Mouse (Mus musculus) kidney, embryonic 16.5 days (tissue): ENCODE measurements around the gene Vps41. TPM values are rescaled to one million over a fixed set of nuclear protein-coding genes. Genes with fewer than 3 reads are reported as not detected.

Source experiments
- ATAC-seq: fragments of 200-750 bp; cut with Nextera tagmentation; 2 replicates; pipeline ENCODE4 v1.8.0; 2017; ENCODE audit warnings: moderate TSS enrichment; ENCODE audit not compliant: low FRiP score, low TSS enrichment
- H3K27ac ChIP-seq: fragments of 300-500 bp; sonication (generic); 2 replicates; pipeline ENCODE4 v1.5.1; 2014; ENCODE audit warnings: low read length
- H3K27me3 ChIP-seq: fragments of 300-500 bp; sonication (generic); 2 replicates; pipeline ENCODE4 v1.6.1; 2014; ENCODE audit warnings: low read length, control low read depth, mixed read lengths; ENCODE audit not compliant: insufficient read depth
- H3K36me3 ChIP-seq: fragments of 300-500 bp; sonication (generic); 2 replicates; pipeline ENCODE4 v1.6.1; 2014; ENCODE audit warnings: low read length, control low read depth, mixed read lengths; ENCODE audit not compliant: insufficient read depth
- H3K4me1 ChIP-seq: fragments of 300-500 bp; sonication (generic); 2 replicates; pipeline ENCODE4 v1.6.1; 2014; ENCODE audit warnings: low read length, control low read depth, mixed read lengths; ENCODE audit not compliant: insufficient read depth
- H3K4me2 ChIP-seq: fragments of 300-500 bp; sonication (generic); replicated peaks from 2 replicates; pipeline ENCODE4 v1.6.1; 2014; ENCODE audit warnings: low read depth, low read length
- H3K4me3 ChIP-seq: fragments of 300-500 bp; sonication (generic); 2 replicates; pipeline ENCODE4 v1.5.1; 2014; ENCODE audit warnings: mild to moderate bottlenecking, low read length
- H3K9ac ChIP-seq: fragments of 300-500 bp; sonication (generic); replicated peaks from 2 replicates; pipeline ENCODE4 v1.6.1; 2014; ENCODE audit warnings: low read length
- H3K9me3 ChIP-seq: fragments of 300-500 bp; sonication (generic); 2 replicates; pipeline ENCODE4 v1.6.1; 2016; ENCODE audit warnings: low read length, control low read depth
- whole genome bisulfite sequencing: fragments of 180-500 bp; shearing (Covaris S2); extraction: QIAGEN DNeasy Blood & Tissue Kit; methylation state at CpG from one replicate; pipeline ENCODE4 v1.1.7; 2014; 5-methylcytosine and 5-hydroxymethylcytosine counted together
- polyA plus RNA-seq: library from polyadenylated mRNA; unstranded; fragments of >200 nt; fragmentation: Nextera tagmentation; extraction: Ambion mirVana; gene quantifications from 2 replicates; pipeline ENCODE4 v1.2.1, GENCODE M21; 2015

Gene Vps41
- 70.1 and 72.2 TPM in 2 replicates for polyA plus RNA-seq

DNA sequence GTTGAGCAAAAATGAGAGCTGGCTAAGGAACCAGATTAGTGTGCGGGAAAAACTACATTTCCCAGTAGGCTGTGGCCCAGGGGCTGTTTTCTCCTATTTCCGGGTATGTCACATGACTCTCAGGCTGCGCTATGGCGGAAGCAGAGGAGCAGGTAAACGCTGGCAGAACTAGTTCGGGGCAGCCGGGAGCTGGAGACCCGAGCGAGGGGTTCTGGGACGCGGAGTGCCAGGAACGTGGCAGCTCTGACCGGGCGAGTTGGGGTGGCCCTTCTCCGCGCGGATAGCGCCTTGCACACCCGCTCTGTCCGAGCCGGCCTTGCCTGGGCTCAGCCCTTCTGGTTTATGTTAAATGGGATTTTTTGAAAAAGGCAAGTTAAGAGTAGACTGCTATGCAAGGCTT lies at the start of gene Vps41:
Vps41 (plus strand) TSS at position 102 of the 400 bp plus-strand sequence.
- peak; percentile 100 for ATAC-seq
- Histone ChIP-seq H3K27ac (peak within 1 kb of the TSS; percentile 36; the same call in 1 of the 2 replicates), H3K4me1 (peaks cover 9% of the 10 kb centered on the region; the same call in 1 of the 2 replicates), H3K9ac (peak within 1 kb of the TSS; percentile 83), H3K4me3 (peak within 1 kb of the TSS; percentile 78), H3K4me2 (peak within 1 kb of the TSS; percentile 57), H3K27me3 (no peaks in the 10 kb centered on the region), H3K9me3 (no peaks in the 10 kb centered on the region), H3K36me3 (no peaks in the 10 kb centered on the region)
- WGBS, result under 1% methylated on average over 21 of the region's 21 CpGs

DNA sequence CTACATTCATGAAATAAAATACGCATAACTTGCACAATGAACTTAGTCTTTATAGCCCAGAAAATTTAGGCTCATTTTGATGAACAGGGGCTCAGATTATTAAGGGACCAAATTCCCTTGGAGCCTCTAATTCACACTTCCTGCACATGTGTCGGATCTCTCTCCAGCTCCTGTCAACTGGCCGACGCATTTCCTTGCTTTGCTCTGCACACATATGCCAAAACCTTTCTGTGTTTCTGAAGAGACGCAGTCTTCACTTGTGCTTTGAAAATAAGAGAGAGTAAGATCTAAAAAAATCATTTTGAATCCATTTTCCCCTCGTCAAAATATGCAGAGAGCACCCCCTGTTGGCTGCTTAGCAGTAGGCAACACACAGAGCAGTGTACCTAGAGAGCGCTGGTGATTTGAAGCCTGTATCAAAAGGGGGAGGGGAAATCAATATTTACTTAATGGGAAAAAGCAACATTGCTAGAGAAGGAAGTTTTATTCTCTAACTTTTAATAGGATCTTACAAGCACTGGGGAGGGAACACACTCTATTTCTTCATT lies 18.5 kb upstream of the Vps41 start:
- no peak overlapping the region for H3K27ac ChIP-seq
- H3K27me3 ChIP-seq, result no peaks in the 10 kb centered on the region; the same call in 1 of the 2 replicates
- 35% methylated on average over 7 of the region's 7 CpGs for WGBS

DNA sequence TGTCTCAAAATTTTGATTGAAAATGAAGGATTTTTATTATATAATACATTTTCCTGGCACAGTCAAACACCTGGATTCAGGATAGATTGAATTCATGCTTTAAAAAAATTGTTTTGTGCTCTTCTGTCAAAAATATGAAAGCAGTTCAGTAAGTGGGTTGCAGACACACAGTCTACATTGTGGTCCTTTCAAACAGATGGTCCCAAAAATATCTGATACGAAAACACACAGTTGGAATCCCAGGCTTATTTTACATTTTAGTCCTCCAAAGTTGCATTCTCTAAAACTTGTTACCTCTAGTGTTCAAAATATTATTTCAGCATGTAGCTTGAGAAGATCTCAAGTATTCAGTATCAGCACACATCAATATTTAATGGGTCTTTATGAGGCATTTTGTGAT lies 5.4 kb upstream of the Vps41 start:
- no peak for ATAC-seq
- H3K4me2 ChIP-seq, result no peak overlapping the region
- no peaks in the 10 kb centered on the region for H3K4me1 ChIP-seq
- no peaks in the 10 kb centered on the region for H3K9me3 ChIP-seq
- H3K4me3 ChIP-seq, result no peak overlapping the region
- no peaks in the 10 kb centered on the region for H3K36me3 ChIP-seq
- H3K27ac ChIP-seq, result no peak overlapping the region
- no peak overlapping the region for H3K9ac ChIP-seq
- no peaks in the 10 kb centered on the region for H3K27me3 ChIP-seq
- 90% methylated on average over 1 of the region's 1 CpGs for WGBS

More for the DNA sequence above, 18.5 kb upstream of the Vps41 start:
- H3K4me1 ChIP-seq, result no peaks in the 10 kb centered on the region
- H3K9me3 ChIP-seq, result no peaks in the 10 kb centered on the region
- no peak overlapping the region for H3K4me2 ChIP-seq
- no peaks in the 10 kb centered on the region for H3K36me3 ChIP-seq
- no peak overlapping the region for H3K9ac ChIP-seq
- H3K4me3 ChIP-seq, result no peak overlapping the region
- ATAC-seq, result no peak; the same call in 1 of the 2 replicates

DNA sequence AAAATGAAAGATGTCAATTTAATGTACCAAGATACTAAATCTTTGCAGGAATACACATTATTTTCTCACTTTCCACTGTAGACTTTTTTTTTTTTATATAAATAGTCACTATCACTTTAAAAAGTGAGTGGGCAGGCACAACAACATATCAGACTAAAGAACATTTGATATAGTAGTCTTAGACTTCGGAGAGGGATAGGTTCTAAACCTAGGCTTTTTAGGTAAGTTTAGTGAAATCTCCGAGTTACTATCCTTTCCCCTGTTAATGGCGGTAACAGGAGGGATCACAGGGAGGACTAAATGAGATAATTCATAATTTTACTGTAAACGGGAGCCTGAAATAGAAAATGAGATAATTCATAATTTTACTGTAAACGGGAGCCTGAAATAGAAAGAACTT lies 379 bp upstream of the Vps41 start:
- H3K4me2 ChIP-seq, result peak overlapping the region; percentile 15; the same call in 1 of the 2 replicates

DNA sequence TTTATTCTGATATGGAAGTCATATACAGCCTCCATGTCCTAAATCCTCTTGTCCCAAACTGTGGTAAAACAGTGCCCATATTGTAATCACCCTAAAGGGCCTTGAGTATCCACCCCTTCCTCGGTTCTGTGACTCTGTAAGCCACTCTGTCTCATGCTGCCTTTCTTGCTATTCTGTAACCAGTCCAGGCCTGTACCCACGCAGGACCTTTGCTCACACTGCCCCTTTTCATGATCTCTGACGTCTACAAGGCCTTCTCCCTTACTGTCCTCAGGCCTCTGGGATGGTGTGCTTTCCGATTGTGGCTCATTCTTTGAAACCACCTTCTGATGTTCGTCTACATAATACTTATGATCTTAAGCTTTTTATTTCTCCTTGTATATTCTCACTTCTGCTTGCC lies 1.4 kb downstream of the Vps41 start:
- Histone ChIP-seq H3K4me2 (no peak overlapping the region), H3K9me3 (no peaks in the 10 kb centered on the region), H3K9ac (no peak overlapping the region), H3K27me3 (no peaks in the 10 kb centered on the region), H3K27ac (no peak overlapping the region), H3K36me3 (no peaks in the 10 kb centered on the region), H3K4me1 (peaks cover 9% of the 10 kb centered on the region; the same call in 1 of the 2 replicates), H3K4me3 (no peak overlapping the region)
- ATAC-seq, result no peak
- 69% methylated on average over 5 of the region's 5 CpGs for WGBS

More for the DNA sequence above, 379 bp upstream of the Vps41 start:
- 38% methylated on average over 5 of the region's 5 CpGs for WGBS
- Histone ChIP-seq H3K4me3 (no peak overlapping the region), H3K27me3 (no peaks in the 10 kb centered on the region), H3K9ac (no peak overlapping the region), H3K4me1 (peaks cover 9% of the 10 kb centered on the region; the same call in 1 of the 2 replicates), H3K36me3 (no peaks in the 10 kb centered on the region), H3K9me3 (no peaks in the 10 kb centered on the region), H3K27ac (no peak overlapping the region)
- ATAC-seq, result peak; percentile 16; the same call in 1 of the 2 replicates

DNA sequence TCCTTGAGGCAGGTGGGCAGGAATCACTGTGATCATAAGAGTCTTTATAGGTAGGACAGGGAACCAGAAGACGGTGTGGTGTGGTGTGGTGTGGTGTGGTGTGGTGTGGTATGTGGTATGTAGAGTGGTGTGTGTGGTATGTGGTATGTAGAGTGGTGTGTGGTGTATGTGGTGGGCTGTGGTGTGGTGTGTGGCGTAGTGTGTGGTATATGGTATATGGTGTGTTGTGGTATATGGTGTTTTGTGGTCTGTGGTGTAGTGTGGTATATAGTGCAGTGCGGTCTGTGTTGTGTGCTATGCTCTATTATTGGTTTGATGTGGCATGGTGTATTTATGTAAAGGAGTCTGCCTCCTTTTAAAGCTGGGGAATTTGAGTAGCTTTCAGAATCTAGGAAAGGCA lies 13.6 kb downstream of the Vps41 start:
- peaks cover 5% of the 10 kb centered on the region; the same call in 1 of the 2 replicates for H3K36me3 ChIP-seq
- H3K4me2 ChIP-seq, result no peak overlapping the region
- no peaks in the 10 kb centered on the region for H3K9me3 ChIP-seq
- no peaks in the 10 kb centered on the region for H3K4me1 ChIP-seq
- no peaks in the 10 kb centered on the region for H3K27me3 ChIP-seq
- H3K9ac ChIP-seq, result no peak overlapping the region
- H3K4me3 ChIP-seq, result no peak overlapping the region
- H3K27ac ChIP-seq, result no peak overlapping the region
- ATAC-seq, result no peak
- WGBS, result 97% methylated on average over 3 of the region's 3 CpGs

GRCm38 (mm10) chr13:18736590-18736989 lies 19.5 kb downstream of the Vps41 start:
- Histone ChIP-seq H3K4me3 (no peak overlapping the region), H3K9ac (no peak overlapping the region), H3K27ac (no peak overlapping the region), H3K4me2 (no peak overlapping the region), H3K4me1 (no peaks in the 10 kb centered on the region), H3K9me3 (no peaks in the 10 kb centered on the region), H3K27me3 (no peaks in the 10 kb centered on the region), H3K36me3 (peaks cover 22% of the 10 kb centered on the region)
- ATAC-seq, result no peak
- WGBS, result 75% methylated on average over 1 of the region's 1 CpGs

DNA sequence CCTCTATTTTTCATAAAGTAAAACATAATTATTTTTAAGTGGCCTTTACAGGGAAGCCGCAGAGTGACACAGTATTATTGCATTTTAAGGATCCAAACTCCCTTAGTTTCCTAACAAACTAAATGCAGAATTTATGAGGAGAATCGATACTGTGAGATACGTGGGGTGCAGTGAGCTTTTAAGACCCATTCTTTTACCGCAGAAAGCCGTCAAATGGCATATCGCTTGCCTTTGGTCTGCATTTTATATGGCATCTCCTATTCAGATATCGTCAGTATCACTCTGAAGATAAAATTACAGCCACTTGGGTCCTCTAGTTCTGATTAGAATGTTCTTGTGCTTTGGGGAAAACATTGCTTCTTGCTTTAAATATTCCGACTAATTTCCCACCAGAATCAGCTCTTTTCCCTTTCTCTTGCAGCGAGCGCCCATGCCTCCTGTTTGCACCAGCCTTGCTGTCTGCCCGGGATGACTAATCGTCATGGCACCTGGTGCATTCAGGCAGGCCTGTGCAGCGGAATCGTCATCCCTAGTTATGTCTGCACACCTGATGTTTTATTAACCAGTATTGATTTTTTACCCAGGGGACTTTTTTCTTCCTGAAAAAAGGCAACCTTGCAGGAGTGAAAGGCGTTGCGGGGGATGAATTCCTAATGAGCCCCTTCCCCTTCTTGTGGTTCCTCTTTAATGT lies 26.6 kb downstream of the Vps41 start:
- H3K4me1 ChIP-seq, result no peaks in the 10 kb centered on the region
- no peak overlapping the region for H3K9ac ChIP-seq
- H3K4me2 ChIP-seq, result no peak overlapping the region
- no peak overlapping the region for H3K27ac ChIP-seq
- no peak for ATAC-seq
- H3K36me3 ChIP-seq, result peaks cover 22% of the 10 kb centered on the region
- H3K27me3 ChIP-seq, result no peaks in the 10 kb centered on the region
- 79% methylated on average over 16 of the region's 16 CpGs for WGBS
- H3K4me3 ChIP-seq, result no peak overlapping the region
- H3K9me3 ChIP-seq, result no peaks in the 10 kb centered on the region

DNA sequence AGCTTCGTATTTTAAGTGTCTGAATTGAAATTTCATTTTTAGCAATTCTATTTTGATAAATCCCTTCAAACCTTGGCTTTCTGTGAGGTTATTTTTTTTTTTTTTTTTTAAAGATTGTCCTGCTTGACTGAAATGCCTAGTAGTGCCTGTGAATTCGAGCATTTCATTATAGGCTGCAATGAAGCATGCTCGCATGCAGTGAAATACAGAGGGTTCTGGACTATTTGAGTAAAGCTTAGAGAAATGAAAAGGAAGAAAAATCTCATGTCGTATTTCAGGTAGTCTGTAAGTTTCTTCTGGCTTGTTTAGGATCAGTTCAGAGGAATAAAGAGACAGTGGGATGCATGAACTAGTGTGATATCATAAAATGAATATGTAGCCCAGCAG lies 27.2 kb downstream of the Vps41 start:
- Histone ChIP-seq H3K9me3 (no peaks in the 10 kb centered on the region), H3K4me3 (no peak overlapping the region), H3K27me3 (no peaks in the 10 kb centered on the region), H3K9ac (no peak overlapping the region), H3K27ac (no peak overlapping the region), H3K4me2 (no peak overlapping the region), H3K4me1 (no peaks in the 10 kb centered on the region), H3K36me3 (peaks cover 21% of the 10 kb centered on the region)
- 79% methylated on average over 4 of the region's 4 CpGs for WGBS
- no peak for ATAC-seq

- ATAC-seq, result no peak
- 75% methylated on average over 3 of the region's 3 CpGs for WGBS
- no peaks in the 10 kb centered on the region for H3K27me3 ChIP-seq
- H3K4me1 ChIP-seq, result no peaks in the 10 kb centered on the region
- H3K36me3 ChIP-seq, result no peaks in the 10 kb centered on the region
- H3K27ac ChIP-seq, result no peak overlapping the region
- H3K9ac ChIP-seq, result no peak overlapping the region
- H3K4me2 ChIP-seq, result no peak overlapping the region
- H3K4me3 ChIP-seq, result no peak overlapping the region
- no peaks in the 10 kb centered on the region for H3K9me3 ChIP-seq
Measured at GRCm38 (mm10) chr13:18757958-18758357, 40.9 kb downstream of the Vps41 start.
